Mouse (Mus musculus): Measurements from ENCODE around the gene Rilp.
"Not testable (repeated sequence)": the region's sequence is repeated elsewhere in the genome, so short reads cannot be mapped to it uniquely, and the experiment has no call there.

Gene Rilp

DNA sequence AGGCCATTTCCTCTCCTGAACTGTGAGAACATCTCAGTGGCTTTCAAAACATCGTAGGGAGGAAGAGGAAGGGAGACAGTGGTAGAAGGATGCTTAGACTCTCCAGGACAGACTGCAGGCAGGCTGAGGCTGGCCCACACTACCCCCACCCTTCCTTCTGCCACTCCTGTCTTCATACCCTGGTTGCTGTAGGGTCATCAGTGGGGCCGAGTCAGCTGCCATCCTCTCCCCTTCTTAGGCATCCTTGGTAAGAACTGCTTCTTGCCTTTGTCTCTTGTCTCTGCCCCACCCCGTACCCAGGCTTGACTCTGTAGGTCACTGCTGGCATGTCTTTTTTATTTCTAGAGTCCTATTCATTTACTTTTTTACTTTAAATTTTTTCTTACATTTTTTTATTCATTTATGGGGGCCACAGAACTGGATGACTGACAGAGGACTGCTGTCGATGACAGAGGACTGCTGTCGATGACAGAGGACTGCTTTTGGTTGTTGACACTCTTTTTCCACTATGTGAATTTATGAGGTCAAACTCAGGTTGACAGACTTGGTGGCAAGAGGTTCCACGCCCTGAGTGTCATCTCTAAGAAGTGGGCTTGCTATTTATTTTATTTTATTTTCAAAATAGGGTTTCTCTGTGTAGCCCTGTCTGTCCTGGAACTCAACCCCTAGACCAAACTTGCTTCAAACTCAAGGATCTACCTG lies 23.6 kb downstream of the Rilp start:
- no peak for DNase-seq (ENCODE audit: low spot score in 2 of 2)

DNA sequence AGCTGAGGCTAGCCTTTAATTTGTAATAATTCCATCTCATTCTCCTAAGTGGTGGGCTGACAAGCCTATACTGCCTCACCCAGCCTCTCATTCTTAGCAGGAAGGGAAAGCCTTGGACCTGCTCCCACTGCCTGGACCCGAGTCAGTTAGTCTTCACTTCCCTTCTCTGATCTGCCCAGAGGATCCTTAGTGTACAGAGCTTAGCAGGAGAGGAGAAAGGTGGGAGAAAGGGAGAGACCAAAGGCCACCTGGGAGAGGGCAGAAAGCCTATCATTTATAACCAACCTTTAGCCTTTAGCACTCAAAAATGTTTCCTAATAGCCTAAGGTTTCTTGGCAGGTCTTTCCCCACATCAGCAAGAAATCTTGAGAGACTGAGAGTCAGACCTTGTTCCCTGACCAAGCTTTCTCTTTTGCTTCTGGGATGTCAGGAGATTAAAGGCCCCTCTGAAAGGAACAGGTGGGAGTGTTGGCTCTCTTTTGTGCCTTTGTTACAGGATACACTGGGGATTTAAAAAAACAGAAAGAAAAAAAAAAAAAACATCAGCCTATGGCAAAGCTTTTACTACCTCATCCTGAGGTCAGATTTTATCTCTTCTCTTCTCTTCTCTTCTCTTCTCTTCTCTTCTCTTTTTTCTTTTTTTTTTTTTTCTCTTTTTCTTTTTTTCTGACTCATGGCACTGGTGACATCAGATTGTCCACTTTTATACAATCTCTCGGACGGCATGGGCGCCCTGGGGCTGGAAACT lies 24.6 kb downstream of the Rilp start:
- no peak for DNase-seq (ENCODE audit: low spot score in 2 of 2)

DNA sequence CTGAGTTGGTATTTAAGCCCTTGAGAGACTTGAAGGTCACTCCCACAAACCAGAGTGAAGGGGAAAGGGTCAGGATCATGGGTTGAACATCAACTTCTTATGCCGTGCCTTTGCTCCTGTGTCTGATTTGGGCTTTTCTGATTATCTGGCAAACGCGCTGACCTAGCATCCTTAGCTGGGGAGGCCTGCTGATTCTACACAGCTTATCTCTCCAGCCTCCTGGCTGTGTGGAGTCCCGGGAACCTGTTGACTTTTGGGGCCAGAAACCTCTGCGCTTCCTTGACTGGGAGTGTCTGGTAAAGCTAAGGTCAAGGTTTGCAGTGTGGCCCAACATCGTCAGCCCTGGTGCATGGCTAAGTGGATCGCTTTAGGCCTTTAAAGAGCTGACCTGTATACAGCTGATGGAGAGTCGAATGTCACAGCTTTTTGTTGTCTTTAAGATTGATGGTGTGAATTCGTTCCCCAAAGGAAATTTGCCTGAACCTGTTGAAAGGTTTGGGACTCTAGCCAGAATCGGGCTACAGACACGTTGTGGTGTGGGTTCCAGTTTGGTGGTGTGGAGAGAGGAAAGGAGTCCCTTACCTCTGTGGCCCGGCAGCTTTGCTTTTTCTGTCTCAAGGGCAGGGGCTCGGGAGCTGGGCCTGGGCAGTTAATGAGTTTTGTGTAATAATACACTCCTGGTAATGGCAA lies 25.4 kb downstream of the Rilp start:
- no peak for DNase-seq (ENCODE audit: low spot score in 2 of 2)

DNA sequence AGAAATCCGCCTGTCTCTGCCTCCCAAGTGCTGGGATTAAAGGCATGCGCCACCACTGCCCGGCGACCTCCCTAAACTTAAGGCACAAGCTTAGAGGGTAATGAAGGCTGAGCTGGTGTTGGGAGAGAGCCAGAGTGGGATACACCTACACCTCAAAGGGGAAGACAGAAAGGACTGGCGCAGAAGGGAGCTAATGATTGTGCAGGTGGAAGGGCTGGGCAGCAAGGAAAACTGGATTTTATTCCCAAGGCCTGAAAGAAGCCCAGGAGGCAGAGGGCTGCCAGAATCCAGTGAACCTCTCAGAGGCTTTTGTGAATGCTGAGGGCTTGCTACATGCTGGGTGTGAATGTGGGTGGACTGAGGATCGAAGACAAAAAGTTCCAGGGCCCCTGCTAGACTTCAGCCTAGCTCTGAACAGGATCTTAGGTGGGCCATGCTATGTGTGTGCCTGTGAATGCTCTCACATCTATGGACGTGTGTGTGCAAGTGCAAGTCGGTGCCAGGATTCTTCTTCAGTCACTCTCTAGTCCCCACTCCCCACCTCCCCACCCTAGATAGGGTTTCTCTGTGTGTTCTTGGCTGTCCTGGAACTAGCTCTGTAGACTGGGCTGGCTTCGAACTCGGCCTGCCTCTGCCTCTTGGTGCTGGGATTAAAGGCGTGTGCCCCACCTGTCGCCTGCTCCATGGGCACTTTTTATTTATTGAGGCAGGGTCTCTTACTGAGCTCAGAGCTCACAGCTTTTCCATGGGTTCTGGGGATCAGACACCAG lies 26.5 kb downstream of the Rilp start:
- no peak for DNase-seq (ENCODE audit: low spot score in 2 of 2)

DNA sequence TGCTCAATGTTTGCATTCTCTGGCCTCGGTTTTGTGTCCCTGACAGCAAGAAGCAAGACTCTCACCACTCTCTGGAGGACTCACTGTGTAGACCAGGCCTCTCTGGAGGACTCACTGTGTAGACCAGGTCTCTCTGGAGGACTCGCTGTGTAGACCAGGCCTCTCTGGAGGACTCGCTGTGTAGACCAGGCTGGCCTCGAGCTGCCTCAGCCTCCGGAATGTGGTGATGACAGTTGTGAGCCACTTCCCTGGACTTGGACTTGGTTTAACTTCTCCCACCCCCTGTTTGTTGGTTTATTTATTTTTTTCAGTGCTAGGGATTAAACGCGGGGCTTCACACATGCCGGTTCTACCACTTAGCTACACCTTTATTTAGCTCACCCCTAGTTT lies 27.1 kb downstream of the Rilp start:
- DNase-seq (ENCODE audit: low spot score in 2 of 2) = no peak

DNA sequence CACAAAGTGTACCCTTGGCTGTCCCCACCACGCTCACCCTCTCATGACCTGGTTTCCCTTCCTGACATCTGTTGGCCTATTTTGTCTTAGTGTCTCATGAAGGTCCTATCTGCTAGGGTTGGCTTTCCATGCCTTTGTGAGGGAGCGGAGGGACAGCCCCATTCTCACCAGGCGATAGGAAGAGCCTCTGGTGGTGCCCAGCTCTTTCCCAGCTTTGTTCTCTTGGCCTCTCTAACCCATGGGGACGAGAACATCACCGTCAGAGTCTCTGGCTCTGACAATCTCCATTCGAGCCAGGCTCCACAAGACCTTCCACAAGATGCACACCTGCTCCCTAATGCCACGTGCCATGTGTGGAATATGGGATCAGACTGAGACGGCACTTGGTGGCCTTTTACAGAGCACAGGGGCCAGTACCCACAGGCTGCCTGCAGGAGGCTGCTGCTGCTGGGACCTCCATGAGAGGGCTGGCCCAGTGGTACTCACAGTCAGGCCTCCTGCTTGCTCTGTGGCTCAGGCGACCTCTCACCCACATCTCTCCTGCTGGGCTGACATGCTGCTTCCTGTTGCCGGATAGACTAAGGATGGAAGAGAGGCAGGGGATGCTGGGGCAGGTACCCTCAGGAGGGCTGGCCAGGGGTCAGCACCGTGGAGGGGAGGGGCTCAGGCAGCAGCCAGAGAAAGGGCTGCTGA lies 27.7 kb downstream of the Rilp start:
- no peak for DNase-seq (ENCODE audit: low spot score in 2 of 2)

DNA sequence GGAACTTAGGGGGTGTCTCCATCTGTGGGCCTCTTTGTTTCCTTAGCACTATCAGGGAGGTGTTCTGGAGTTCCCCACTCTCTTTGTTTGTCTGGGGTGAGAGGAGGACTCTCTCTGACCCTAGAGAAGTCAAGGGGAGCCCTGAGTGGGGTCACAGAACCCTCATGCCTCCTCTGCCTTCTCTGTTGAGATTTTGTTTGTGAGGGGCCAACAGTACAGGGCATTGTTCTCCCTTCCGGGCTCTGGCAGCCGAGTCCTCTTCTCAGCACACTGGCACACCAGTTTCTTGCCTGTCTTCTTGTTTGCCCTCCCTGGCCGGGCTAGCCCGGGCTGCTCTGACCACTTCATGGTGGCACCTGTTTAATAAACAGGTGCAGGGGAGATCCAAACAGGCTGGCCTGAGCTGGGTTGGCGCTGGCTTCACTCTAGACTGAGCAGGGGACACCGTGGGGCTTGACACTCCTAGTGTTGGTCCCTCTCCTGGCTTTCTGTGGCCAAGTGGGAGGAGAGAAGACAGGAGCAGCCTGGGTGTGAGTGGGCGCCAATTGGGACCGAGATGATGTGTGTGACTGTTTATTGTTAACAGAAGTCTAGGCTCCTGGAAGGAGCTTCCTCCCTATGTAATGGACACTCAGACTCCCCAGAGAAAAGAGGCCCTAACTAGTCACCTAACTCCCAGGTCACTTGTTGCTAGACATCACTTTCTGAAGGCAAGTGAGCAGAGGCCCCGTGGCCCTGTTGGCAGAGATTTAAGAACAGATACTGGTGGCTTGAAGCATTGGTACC lies 28.5 kb downstream of the Rilp start:
- no peak for DNase-seq (ENCODE audit: low spot score in 2 of 2)

DNA sequence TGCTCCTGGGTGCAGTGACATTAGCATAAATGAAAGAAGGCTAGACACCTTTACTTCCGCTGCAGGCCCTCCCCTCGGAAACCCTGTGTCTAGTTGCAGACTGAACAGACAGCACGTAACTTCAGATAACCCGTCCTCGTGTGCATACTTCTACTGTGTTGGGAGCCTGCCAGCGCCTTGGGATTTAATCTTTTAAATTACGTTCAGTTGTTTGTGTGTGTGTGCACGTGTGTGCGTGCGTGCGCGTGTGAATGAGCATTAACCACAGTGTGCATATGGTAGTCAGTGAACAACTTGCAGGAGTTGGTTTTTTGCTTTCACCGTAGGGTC lies 29.0 kb downstream of the Rilp start:
- DNase-seq (ENCODE audit: low spot score in 2 of 2) = no peak

DNA sequence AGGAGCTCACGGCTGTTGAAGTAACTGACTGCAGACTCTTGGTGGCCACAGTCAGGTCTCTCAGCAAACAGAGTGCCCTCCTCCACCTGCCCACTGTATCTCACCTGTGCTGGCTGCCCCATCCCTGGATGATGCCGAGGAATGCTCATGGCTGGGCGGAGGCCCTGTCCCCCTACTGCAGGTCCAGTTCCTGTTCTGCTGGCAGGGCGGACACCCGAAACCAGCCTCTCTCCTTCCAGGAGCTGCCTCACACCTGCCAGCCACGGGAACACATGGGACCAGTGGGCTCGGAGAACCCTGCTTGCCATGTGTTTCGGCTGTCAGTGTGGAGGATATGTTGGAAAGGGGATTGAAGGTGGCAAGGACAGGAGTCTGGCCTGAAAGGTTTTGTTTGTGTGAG lies 30.3 kb downstream of the Rilp start:
- no peak for DNase-seq (ENCODE audit: low spot score in 2 of 2)

DNA sequence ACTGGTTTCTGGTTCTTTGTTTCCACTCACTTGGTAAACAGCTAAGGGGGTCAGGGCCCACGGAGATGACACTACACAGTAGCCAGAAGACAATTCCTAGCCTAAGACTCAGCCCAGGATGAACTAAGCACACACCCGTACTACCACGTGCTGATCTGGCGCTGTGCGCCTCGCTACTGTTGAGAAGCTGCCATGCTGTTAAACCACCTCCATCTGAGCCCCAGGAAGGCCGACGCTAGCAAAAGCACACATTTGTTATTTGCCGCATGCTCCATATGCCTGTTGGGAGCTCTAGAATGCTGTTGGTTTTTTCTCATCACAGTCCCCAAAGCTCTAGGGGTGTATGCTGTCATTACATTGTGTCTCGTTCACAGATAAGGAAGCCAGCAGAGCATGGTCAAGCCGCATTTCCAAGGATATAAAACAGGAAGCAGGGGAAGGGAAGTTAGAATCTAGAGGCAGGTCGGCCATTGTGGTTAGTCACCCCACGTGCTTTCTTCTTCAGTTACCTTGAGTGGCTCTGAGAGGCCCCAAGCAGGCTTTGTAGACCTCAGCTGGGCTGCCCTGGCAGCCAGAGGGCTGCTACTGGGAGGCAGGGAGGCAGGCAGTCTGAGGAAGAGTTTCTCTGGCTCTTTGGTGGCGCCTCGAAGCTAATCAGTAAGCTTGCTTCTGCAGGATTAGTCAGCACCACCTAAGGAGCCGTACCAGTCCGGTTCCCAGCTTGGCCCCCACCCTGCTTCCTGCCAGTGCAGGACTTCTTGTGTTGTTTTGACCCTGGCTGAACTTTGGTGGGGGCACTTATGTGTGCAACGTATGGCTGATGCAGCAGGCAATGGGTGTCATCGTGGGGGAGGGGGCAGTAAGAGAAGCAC lies 31.1 kb downstream of the Rilp start:
- DNase-seq (ENCODE audit: low spot score in 2 of 2) = no peak

DNA sequence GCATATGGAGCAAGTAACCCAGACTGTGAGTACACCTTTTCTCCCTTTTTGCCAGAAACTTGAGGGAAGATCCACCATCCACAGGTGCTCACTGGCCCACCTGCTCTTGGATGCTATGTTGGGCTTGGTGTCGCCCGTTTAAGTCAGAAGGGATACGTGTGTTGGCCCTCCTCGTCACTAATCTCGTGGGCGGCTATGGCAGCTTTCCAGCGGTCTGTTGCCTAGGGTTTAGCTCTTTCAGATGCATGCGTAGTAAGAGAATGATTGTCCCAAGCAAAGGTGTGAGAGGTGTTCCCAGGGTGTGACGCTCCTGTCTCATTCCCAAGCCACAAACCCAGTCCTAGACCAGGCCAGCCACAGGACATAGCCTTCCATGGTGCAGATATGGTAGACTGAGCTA lies 34.8 kb downstream of the Rilp start:
- DNase-seq (ENCODE audit: low spot score in 2 of 2) = no peak

DNA sequence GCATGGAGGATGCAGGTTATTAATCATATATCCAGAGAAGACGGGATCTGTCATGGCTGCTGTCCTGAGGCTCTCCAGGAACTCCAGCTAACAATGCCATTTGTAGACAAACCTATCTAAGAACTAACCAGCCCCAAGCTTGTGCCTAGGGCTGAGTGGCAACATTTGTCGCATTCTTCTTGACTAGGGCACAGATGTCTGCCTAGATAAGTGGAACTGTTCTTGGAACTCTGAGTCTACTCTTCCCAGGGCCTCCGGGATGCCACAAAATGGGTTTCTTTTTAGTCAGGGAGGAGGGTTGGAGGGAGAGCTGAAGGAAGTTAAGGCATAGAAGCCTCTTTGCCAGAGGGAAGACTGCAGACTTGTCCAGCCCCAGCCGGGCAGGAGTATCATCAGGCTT lies 36.2 kb downstream of the Rilp start:
- DNase-seq (ENCODE audit: low spot score in 2 of 2) = no peak

DNA sequence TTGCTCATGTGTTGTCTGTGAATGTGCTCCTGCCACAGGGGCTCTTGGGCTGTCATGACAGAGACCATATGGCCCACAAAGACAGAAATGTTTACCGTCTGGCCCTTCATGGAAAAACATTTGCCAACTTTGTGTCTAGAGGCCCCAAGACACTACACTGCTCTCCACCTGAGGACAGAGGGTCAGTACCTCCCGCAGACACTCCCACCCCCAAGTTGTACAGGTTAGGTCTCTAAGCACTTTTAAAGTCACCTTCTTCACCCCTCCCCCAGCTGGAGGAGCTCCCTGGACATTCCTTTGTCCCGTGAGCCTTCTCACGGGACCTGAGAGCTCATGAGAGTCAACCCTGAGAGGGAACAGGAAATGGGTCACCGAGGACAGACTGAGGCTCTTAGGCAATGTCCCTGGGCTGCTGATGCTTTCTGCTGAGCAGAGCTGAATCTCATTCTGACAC lies 39.8 kb downstream of the Rilp start:
- DNase-seq (ENCODE audit: low spot score in 2 of 2) = no peak

DNA sequence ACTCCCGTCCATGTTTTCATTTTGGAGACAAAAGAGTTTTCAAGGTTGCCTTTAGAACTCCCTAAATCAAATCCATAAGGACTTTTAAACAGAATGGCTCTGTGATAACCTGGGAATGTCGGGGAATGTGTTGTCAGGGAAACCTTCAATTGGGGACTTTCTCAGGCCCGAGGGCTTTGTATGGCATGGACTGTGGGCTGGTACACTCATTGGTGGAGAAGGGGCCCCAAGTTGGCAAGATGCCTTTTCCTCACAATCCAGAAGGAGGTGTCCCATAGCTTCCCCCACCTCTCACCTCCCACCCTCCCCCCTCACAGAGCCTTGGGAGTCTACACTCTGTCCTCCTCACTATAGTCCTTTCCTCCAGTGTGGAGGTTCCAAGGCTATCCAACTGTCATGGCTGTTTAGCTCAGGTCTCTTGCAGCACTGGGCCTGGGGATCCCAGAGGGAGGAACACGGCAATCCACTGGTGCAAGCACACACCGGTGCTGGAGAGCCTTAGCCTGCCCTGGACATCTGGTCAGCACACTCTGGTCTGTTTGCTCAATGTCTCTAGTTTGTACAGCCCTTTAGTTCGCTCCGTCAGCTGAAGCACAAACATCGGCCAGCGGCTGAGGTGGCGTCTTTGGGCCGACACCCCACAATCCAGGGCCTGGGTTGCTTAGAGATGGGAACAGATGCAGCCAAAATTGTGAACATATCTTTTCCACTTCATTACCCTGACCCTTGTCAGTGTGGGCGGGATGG lies 40.5 kb downstream of the Rilp start:
- DNase-seq (ENCODE audit: low spot score in 2 of 2) = no peak

DNA sequence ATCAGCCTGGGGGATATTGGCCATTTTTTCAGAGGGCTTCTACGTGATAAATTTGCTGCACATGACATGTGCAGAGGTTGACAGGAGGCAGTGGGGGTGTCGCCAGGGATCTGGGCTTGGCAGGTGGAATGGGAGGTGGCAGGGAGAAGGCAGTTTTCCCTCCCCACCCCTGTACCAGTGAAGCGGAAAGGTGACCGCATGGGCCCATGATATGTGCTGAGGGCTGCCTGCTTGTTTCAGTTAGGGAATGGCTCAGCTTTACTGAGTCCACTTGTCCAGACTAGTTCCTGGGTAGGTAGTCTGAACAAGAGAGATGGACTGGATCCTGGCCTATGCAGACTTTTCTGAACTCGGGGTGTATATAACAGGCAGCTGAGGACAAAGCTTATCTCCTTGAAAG lies 41.4 kb downstream of the Rilp start:
- DNase-seq (ENCODE audit: low spot score in 2 of 2) = no peak

DNA sequence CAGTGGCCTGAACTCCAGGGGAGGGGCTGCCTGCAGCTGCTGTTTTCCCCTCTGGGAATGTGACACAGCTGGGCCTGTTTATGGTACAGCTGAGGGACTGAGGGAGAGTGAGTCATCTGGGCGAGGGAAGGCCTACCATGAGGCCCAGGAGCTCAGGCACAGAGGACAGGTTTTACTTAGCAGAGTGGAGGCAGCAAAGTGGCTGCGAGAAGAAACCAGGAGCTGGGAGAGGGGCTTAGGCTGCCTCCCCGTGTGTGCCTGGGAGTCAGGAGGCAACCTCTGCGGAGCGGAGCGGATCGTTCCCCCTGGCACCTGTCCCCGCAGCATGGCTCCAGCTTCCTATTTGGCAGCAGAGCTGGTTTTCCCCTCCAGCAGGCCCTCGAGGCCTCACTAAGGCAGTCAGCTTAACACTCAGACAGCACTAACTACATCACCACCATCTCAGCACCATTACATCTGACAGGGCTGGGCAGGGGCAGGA lies 42.1 kb downstream of the Rilp start:
- DNase-seq (ENCODE audit: low spot score in 2 of 2) = peak in 1 of 2 experiments; percentile 48

DNA sequence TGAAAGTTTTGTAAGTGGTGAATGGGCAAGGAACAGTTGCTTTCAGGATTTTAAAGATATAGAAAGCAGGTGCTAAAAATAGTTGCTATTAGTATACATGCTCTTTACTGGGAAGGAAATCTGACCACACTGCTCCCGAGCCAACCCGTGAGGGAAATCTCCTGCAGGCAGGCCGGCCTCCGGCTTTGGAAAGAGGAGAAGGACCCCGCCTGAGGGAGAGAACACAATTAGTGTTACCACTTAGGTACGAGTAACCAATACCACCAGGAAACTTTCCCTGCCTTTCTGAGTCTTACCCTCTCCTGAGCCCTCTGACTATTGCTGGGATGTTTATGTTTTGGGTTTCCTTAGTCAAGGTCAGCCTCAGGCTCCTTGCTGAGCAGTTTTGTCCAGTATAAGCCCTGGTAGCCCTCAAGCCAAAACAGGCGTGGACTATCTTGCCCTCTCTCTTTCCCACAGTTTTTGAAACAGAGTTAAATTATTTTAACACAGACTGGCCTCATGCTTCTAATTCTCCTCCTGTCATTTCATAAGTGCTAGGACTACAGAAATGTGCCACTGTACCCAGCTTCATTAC lies 43.1 kb downstream of the Rilp start:
- DNase-seq (ENCODE audit: low spot score in 2 of 2) = no peak

DNA sequence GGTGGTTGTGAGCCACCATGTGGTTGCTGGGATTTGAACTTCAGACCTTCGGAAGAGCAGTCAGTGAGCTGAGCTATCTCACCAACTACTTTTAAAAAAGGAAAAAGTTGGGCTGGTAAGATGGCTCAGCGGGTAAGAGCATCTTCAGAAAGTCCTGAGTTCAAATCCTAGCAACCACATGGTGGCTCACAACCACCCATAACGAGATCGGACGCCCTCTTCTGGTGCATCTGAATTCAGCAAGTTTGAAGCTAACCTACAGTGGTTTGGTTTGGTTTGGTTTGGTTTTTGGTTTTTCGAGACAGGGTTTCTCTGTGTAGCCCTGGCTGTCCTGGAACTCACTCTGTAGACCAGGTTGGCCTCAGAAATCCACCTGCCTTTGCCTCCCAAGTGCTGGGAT lies 46.1 kb downstream of the Rilp start:
- not testable (repeated sequence) for DNase-seq (ENCODE audit: low spot score in 2 of 2)

DNA sequence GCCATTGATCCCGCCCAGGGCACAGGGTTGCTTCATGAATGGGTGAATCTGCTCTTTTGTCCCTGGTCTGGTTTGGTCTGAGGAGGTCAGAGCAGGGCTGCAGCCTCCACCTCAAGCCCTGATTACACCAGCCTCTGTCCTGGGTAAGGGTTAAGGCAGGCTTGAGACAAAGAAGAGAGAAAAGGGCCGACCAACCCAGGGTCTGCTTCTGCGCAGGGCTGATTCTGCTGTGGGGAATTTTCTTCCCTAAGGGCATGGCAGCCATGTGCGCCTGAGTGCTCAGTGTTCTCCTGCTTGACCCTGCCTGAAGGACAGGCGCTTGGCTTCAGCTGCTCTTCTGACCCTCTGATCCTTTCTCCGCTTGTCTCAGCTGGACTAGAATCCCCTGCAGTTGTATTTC lies 47.2 kb downstream of the Rilp start:
- no peak for DNase-seq (ENCODE audit: low spot score in 2 of 2)
